Mouse (Mus musculus): ENCODE measurements around the gene Vegfd.

DNA sequence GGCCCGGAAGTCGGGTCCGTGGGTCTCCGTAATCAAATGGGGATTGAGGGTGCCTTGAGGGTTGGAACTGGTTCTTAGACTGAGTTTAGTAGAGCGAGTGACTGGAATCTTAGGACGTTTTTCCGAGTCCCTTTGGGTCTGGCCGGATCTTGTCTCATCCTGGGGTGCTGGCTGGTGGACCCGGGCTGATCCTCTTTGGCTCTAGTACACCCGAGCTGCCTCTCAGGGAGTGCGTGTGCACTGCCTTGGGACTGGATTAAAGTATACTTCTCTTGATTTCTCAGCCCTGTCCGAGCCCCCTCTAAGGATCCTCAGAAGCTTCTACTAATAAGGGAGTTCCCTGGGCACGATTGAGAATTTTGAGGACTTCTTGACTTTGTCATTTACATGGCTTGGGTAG lies 46.8 kb downstream of the Vegfd start:
- TF ChIP-seq POLR2A (IDR thresholded peaks at IDR 0.05; ENCODE audit: control insufficient read depth in 1 of 2, insufficient read depth in 1 of 2, low read depth in 1 of 2, low read length in 2 of 2, poor library complexity in 1 of 2) (no peak; a peak in 2 of 4 replicates), CTCF (IDR thresholded peaks at IDR 0.05 in 2 of 3, conservative IDR thresholded peaks at IDR 0.05 in 1 of 3; ENCODE audit: control insufficient read depth in 1 of 3, insufficient read depth in 1 of 3, low read depth in 2 of 3, low read length in 3 of 3, poor library complexity in 1 of 3, severe bottlenecking in 1 of 3) (no peak), MYB (IDR thresholded peaks at IDR 0.05; ENCODE audit: low read depth, low read length) (no peak), MAX (IDR thresholded peaks at IDR 0.05; ENCODE audit: low read length) (no peak), ETS1 (IDR thresholded peaks at IDR 0.05; ENCODE audit: low read depth, low read length) (no peak), ZNF384 (IDR thresholded peaks at IDR 0.05; ENCODE audit: low read depth, low read length) (no peak), MYC (IDR thresholded peaks at IDR 0.05; ENCODE audit: low read depth, low read length) (no peak), BHLHE40 (IDR thresholded peaks at IDR 0.05; ENCODE audit: borderline replicate concordance, low read depth, low read length) (no peak), POLR2AphosphoS2 (IDR thresholded peaks at IDR 0.05; ENCODE audit: low read length) (no peak), POLR2AphosphoS5 (IDR thresholded peaks at IDR 0.05; ENCODE audit: borderline replicate concordance, low read depth, low read length) (no peak; the same call in 1 of the 2 replicates), RAD21 (IDR thresholded peaks at IDR 0.05; ENCODE audit: low read depth, low read length) (no peak), MAFK (IDR thresholded peaks at IDR 0.05; ENCODE audit: borderline replicate concordance, low read depth, low read length) (no peak), USF2 (IDR thresholded peaks at IDR 0.05; ENCODE audit: borderline replicate concordance in 1 of 2, insufficient read depth in 1 of 2, low read depth in 1 of 2, low read length in 2 of 2) (no peak), EP300 (IDR thresholded peaks at IDR 0.05; ENCODE audit: low read depth in 1 of 2, low read length in 2 of 2) (no peak)
